Mouse (Mus musculus) kidney, postnatal 10 days (tissue): ENCODE data around the gene Spop.

Experiments used
- DNase-seq: peaks from one replicate; pipeline ENCODE4 v3.0.0; 2021; ENCODE audit warnings: mixed read lengths

Gene Spop

DNA sequence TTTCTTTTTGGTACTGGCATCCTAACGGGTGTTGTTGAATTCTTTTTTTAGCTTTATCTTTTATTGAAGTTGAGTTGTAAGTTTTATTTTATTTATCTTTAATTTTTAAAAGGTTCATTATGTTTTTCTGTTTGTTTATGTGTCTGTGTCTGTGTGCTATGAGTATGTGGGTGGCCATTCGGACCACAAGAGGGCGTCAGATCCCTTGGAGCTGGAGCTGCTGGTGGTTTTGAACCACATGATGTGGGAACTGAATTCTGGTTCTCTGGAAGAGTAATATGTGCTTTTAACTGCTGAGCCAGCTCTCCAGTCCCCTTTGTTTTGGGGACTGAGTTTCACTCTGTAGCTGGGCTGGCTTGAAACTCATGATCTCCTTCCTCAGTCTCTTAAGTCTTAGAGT is 9.6 kb downstream of the Spop start:
- no peak for DNase-seq

DNA sequence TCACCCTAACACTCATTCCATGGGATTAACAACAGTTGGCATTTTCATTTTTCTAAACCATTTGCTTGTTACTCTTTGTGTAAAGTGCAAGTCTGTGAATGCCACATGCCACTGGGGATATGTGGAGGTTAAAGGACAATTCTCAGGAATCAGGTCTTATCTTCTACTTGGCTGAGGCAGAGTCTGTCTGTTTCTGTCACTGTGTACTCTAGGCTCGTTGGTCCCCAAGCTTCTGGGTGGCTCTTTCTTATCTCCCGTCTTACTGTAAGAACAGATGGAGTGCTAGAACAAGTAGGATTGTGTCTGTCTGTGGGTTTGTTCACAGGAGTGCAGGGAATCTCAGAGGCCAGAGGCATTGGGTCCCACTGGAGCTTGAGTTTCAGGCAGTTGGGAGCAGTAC is 17.5 kb downstream of the Spop start:
- DNase-seq: no peak

DNA sequence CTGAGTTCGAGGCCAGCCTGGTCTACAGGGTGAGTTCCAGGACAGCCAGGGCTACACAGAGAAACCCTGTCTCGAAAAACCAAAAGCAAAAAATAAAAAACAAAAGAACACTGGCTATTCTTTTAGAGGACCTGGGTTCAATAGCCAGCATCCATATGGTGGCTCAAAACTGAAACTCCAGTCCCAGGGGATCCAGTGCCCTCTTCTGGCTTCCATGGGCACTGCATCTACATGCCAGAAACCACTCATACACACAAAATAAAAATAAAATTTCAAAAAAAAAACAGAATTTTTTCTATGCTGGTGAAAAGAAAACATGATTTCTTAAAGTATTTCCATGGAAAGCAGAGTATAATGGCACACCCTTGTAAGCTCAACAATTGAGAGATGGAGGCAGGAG is 18.3 kb downstream of the Spop start:
- DNase-seq: peak; percentile 48

DNA sequence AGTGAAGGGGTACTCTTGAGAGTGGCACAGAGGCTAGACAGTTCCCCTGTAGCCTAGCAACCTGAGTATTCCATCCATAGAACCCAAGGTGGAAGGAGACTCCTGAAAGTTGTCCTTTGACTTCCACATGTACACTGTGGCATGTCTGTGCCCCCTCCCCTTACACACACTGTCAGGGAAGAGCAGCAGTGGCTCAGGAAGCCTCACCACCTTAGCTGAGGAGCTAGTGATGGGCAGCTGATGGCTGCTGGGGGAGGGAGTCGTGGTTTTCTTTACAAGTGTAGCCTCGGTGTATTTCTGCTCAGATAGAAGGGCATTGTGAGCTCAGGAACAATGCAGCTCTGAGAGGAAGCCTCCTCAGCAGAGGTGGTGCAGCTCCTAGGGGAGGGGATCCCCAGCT is 31.5 kb downstream of the Spop start:
- no peak for DNase-seq

DNA sequence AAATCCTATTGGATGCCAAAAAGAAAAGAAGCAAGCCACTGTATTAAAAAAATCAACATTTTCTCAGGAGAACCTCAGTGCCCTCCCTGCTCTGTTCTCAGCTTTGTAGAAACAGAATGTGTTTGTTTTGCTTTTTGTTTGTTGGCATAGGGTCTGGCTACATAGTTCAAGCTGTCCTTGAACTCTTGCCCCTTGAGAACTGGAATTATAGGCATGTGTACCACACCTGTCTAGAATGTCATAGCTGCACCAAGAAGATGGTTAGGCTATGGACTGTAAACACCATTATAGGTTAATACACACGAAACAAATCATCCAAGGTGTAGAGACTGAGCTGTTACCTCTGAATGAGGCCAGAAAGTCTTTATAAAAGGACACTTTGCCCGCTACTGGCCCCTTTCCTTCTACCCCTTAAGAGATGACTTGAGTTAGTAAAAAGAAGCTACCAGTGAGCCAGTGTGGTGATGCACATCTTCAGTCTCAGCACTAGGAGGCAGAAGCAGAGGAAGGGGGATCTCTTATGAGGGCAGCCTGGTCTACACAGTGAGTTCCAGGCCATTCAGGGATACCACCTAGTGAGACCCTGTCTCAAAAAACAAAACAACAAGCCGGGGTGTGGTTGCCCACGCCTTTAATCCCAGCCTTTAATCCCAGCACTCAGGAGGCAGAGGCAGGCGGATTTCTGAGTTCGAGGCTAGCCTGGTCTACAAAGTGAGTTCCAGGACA is 32.9 kb downstream of the Spop start:
- DNase-seq: no peak

DNA sequence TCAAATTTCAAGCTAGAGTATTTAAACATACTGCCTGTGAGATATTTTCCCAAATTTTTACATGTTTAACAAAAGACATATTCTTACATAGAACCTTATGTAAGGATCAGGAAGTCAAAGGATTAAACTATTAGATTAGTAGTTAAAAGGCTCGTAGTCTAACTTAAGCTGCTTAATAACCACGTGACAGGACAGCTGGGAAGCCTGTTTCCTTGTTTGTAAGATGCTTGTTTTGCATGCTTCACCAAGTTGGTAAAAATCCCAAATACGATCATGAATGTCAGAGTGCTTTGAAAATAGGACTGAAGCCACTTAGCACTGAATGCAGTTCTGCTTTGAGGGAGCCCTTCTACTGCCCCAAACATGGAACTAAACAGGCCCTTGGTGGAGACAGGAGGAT is 34.5 kb downstream of the Spop start:
- DNase-seq: no peak

DNA sequence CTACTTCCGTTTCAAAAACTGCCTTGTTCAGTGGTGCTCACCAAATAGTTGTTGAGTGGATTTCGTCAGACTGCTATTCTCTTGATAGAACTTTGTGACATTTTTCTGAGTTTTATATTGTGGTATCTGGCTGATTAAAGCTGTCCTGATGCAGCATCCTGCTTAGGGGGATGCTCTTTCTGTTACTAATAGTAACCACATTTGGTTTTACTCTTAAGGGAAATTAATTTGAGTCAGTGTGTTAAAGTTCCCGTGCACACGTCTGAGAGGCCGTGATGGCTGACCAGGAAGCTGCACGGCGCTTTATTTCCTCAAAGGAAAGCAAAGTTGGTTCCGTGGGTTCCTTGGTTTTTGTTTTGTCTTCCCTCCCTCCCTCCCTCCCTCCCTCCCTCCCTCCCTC is 41.5 kb downstream of the Spop start:
- DNase-seq: no peak

DNA sequence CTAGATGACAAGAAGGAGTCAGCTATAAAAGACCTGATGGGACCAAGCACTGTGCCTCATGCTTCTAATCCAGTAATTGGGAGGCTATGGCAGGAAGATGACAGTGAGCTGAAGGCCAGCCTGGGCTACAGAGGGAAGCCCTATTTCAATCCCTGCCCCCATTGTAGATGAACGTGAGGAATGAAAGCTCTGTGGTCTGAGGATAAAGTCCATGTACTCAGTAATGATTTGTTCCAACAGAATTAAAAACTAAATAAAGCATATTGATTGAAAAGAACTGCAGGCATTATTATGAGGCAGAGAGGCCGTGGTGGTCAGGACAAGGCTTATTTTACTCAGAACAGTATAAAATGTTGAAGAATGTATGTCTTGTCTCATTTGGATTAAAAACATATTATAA is 47.0 kb downstream of the Spop start:
- DNase-seq: no peak

DNA sequence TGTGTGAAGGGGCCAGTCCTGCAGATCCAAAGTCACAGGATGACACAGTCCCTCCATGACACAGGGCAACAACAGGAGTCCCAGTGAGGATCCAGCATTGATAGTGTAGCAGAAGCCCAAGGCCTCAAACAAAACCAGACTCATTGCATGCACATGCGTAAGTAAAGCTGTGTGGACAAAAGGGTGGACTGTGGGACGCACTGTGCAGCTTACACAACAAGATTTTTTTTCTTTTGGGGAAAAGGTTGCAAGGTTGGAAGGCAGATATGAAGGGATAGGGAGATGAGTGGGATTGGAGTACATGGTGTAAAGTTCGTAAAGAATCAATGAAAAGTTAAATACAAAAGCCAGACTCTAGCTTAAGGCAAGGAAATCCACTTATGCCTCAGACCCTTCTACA is 48.3 kb downstream of the Spop start:
- no peak for DNase-seq

DNA sequence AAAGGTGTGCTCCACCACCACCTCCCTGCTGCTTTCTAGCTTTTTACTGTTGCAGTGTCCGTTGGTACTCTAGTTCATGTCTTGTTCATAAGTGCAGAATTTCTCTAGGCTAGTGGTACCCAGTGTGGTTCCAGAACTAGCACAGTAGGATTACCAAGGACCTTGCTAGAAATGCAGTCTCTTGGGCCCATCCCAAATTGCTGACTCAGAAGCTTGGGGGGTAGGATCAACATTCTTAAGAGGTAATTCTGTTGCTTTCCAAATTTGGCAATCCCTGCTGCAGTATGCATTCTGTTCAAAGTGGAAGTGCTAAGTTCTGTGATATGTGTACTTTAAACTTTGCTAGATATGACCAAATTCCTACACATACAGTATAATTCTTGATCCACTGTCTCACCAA is 53.9 kb downstream of the Spop start:
- DNase-seq: no peak

DNA sequence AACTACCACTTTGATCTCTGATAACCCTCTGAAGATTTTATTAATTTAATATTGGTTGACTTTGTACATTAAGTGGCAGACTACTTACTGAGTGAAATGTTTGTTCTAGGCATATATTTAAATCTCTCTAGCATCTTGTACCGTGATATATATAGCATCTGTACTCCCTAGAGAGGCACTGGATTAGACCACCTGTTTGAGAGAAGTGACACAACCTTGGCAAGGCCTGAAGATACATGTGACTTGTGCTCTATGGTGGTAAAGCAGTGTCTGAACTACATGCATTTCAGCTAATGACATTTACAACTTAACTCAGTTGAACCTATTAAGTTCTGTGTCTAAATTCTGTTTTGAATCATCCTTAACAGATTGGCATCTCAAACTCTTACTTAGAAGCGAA is 59.1 kb downstream of the Spop start:
- DNase-seq: no peak

DNA sequence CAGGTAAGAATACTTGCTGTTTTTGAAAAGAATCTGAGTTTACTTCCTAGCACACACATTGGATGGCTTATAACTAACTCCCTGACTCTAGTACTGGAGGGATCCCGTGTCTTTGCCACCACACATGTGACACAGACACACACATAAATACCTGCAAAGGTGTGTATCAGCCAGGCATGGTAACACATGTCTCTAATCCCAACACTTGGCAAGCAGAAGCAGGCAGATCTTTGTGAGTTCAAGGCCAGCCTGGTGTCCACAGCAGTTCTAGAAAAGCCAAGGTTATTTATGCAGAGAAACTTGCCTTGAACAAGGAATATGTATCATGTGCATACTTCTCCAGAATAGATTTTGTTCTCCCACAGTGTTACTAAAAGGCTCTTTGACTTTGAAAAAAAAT is 59.6 kb downstream of the Spop start:
- no peak for DNase-seq

DNA sequence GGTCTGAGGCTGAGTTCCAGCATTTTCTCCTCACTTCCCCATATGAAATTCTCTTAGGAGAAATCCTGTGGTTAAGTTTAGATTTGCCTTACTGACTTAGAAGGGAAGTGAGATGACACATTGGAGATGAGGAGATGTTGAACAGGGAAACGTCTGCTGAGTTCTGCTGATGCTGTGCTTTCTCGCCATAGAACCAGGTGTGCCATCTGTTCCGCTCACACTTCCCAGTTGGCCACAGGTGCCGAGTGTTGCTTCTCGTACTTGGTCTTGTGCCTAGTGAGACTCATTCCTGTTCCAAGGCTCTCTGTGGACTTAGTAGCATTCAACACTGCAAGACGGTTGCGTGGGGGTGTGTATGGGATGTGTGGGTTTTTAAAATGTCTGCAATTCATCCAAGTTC is 62.4 kb downstream of the Spop start:
- no peak for DNase-seq

DNA sequence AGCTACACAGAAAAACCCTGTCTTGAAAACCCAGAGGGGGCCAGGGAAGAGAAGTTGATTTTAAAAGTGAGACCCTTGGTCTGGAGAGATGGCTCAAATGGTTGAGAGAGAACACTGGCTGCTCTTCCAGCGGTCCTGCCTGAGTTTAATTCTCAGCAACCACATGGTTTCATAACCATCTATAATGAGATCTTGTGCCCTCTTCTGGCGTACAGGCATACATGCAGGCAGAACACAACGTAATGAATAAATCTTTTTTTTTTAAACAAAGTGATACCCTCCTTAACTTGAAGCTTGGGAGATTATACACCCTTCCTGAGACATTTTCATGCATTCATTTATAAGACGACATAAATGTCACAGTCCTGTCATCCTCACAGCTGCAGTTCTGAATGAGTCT is 65.6 kb downstream of the Spop start:
- DNase-seq: no peak

DNA sequence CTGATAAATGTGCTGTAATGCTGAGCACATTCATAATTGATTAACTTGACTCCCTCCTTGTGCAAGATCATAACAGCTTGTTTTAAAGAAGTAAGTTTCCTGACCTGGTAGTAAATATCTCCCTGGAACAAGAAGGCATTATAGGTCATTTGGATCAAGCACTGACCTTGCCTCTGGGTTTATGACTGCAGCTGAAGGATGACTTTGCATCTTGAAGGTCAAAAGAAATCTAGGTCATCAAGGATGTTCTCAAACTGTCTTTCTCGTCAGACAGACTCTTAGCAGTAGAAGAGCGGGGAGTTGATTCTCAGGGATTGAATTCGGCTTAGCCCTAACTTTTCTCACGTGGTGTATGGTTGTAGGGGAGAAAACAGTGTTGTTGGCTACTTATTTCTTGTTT is 66.8 kb downstream of the Spop start:
- DNase-seq: no peak

DNA sequence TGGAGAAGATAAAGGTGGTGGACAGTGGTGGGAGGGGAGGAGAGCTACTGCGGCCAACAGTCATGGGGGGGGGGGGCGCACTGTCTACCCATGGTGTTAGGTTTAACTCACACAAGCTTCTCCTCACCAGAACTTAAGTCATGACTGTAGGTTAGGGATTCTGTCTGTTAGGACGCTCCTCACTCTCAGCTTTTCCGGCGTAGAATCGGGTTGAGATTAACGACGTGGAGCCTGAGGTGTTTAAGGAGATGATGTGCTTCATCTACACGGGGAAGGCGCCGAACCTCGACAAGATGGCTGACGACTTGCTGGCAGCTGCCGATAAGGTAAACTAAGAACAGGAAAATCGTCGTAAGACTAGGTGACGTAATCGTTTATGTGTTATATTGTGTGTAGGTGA is 71.8 kb downstream of the Spop start:
- DNase-seq: no peak

DNA sequence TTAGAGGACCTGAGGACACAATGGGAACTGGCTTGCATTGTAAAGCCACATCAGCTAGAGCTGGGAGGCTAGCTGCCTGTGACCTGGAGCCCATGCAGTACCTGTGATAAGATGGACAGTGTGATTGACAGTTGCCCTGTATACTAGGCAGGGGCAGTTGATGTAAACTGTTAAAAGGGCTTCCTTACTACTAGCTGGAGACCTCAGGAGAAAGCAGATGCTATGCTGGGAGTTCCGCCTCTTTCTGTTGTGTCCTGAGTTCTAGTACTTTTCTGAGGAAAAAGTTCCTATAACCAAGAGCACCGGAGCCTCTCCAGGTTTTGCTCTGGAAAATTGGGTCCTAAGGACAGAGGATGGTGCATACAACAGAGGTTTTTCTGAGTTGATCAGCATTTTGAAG is 73.4 kb downstream of the Spop start:
- DNase-seq: no peak

DNA sequence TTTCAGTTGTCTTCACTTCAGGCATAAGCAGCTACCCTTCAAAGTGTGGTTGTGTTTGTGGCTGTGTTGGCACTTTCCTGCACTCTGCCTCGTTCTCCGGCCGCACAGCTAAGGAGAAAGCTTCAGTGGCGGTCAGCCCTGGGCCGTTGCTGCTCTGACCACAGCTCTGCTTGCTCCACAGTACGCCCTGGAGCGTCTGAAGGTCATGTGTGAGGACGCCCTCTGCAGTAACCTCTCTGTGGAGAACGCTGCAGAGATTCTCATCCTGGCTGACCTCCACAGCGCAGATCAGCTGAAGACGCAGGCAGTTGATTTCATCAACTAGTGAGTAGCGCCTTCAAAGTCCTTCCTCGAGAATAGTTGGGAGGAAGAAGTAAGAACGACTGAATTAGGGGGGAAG is 76.2 kb downstream of the Spop start:
- no peak for DNase-seq

DNA sequence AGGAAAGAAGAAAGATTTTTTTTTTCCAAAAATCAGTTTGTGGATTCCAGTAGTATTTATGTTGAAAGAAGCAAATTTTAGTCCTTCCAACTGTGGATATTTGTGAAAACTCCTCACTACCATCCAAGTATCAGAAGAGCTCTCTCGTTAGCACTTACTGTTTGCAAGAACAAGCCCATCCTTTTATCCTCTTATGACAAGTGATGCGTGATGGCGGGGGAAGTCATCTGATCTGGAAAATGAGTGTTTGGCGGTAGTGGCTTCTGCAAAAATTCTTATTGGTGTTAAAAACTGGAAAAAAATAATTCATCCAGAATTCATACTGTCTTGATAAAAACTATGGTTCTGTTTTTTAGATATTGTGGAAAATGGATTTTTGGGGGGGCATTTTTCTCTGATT is 78.4 kb downstream of the Spop start:
- no peak for DNase-seq

DNA sequence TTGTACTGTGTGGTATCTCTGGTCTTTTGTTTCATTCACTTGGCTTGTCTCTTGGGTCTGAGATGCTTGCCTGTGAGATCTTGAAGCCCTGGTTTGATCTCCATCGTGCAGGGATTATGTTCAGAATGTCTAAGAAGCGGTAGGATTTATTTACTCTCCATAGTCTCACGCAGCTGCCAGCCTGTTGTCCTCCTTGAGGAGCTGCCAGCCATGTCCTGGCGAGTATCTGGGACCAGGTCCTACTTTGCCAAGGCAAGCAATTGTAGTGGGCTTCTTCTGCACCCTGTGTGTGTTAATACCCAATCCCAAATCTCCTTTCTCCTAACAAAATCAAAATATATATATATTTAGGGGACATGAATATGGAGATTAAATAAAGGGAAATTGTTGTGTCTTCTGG is 79.1 kb downstream of the Spop start:
- DNase-seq: no peak

DNA sequence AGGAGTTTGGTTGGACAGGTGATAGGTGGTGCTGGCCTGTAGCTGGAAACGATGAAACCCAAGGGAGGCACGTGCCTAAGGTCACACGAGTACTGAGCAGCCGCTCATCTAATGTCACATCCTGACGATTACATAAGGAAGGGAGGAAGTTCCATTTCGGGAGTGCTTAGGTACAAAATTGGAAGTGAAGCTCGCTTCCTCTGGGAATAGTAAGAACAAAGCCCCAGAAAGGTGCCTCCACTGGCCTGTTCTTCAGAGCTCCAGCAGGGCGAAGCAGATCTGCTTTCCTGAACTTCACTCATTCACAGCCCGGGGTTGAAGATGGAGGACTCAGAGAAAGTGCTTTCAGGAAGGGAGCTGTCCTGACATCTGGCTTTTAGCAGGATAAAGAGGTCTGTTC is 80.1 kb downstream of the Spop start:
- no peak for DNase-seq

DNA sequence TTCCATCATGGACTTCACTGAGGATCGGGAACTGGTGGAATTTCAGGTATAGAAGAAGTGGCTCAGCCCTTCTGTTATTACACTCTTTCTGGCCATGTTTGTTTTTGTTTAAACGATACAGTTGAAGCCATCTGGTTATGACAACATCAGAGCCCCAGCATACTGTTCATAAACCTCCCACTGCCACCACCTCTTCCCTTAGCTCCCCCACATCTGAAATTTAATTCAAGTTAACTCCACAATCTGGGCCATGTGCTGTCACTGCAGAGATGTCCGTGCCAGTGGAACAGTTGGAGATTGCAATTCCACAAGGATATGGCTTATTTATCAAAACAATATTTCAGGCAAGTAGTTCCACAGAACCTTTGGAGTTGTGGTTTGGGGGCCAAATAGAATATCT is 80.5 kb downstream of the Spop start:
- no peak for DNase-seq

DNA sequence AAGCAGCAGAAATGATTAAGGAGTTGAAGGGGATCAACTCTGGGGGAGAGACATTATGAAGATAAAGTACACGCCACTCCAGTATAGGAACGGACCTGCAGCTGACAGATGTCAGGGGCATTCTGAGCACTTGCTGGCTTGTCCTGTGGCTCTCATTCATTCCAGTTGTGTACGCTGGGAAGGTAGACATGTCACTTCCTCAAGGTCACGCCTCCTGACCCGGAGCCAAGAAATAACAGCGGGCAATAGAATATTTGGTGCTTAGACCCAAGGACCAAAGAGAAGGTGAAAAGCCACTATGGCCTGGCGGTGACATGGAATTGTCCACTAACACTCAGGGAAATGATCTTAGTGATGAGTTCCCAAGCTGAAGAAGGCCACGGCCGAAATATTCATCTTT is 82.0 kb downstream of the Spop start:
- no peak for DNase-seq

DNA sequence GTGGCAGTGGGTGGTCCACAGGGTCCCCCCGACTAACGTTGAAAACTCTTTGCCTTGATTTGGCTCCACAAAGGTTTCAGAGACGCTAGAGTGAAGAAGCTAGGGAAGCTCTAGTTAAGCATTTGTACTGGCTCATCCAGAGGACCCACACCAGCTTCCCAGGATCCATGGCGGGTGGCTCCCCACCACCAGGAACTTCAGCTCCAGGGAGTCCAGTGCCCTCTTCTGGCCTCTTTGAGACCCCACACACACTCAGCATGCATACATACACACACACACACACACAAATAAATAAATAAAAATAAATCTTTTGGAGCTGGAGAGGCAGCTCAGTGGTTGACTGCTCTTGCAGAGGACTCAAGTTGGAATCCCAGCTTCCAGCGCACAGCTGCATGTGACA is 84.0 kb downstream of the Spop start:
- DNase-seq: no peak

DNA sequence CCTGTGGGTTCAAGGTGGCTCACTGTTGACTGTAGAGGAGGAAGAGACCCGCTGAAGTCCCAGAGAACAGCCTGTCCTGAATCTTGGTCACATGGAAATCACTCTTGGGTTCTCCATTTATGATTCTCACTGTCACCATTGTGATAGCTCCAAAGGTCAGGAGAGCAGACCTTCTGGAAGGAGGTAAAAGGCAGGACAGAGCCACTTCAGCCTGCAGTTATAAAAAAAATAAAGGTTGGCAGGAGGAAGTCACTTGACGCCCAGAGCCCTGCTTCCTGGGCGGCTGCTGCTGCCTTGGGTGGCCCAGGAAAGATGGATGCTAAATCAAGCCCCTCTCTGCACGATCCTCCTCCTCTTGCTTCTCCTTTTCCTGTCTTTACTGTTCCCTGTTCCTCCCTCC is 86.5 kb downstream of the Spop start:
- no peak for DNase-seq

DNA sequence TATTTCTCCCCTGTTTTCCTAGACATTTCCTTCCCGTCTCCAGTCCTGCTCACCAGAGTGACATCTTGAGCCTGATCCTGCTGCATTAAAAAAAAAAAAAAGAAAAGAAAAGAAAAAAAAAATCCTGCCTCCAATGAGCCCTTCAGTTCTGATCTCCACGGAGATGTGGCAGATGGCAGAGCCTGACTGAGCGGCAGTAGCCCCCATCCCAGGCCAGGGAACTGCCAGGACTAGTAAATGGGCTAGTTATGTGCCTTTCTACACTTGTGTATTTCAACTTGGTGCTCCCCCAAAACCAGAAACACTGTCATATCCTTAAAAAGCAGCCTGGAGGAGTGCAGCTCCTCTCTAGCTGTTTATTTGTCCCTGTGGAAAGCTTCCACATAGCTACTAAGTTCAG is 87.0 kb downstream of the Spop start:
- DNase-seq: no peak
